Mouse (Mus musculus) hindlimb bud, embryonic 11.5 days (tissue): ENCODE data around the gene Napa.

Source experiments
- DNase-seq: peaks from one replicate; pipeline ENCODE4 v3.0.0-alpha.2; 2012; ENCODE audit warnings: low read depth, low spot score; ENCODE audit errors: extremely low spot score

Gene Napa

GRCm38 (mm10) chr7:16098021-16099017 is at the start of gene Napa:
Napa (plus strand) TSS chr7:16098458.
- DNase-seq, result peak; percentile 99

GRCm38 (mm10) chr7:16048675-16049575 is 49.3 kb upstream of the Napa start:
- DNase-seq, result no peak

GRCm38 (mm10) chr7:16049576-16049915 is 48.7 kb upstream of the Napa start:
- DNase-seq, result no peak

- no peak for DNase-seq
These were observed 47.7 kb upstream of the Napa start for GRCm38 (mm10) chr7:16050600-16050999.

DNA sequence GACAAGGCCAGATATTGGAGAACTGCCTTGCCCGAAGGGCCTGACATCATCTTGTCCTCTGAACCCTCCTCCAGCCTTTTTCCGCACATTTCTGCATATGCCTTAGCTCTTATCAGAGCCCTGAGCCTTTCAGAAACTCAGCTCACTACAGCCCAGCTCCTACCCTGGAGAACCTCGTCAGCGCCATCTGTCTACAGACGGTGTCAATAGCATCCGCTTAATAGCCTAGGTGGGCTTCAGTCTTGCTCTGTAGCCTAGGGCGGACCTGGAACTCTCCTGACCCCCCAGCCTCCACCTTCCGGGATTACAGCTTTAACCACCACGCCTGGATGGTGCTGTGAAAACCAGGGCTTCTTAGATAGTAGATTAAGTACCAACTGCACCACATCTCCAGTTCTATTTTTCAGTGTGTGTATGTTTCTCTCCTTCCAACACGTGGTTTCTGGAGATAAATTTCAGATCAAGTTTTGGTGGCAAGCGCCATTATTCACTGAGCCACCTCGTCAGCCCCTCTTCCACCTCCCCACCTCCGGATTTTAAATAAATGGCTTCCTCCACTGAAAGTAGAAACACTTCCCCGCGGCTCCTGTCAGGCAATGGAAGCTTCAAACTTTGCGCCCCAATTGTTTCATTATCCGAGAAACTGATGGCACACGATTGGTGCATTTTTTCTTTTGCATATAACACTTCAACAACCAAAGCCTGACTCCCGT is 46.2 kb upstream of the Napa start:
- DNase-seq, result no peak

DNA sequence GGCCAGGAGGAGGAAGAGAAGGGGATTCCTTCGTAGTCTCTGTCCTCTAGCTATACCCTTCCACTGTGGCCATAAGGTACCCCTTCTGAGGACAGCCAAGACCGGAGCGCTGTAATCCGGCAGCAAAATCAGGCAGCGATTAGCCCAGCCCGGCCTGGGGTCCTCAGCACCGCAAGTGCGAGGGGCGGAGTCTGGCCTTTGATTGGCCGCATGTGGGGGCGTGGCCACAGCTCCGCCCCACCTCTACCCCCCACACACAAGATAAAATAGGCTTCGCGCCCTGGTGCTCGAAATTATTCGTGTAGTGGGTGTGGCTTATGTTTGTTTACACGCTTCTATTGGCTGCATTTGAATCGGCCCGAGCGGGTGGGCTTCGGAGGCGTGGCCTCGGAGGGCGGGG is 45.6 kb upstream of the Napa start:
- peak; percentile 84 for DNase-seq

GRCm38 (mm10) chr7:16053105-16053504 is 45.2 kb upstream of the Napa start:
- no peak for DNase-seq

GRCm38 (mm10) chr7:16054966-16055365 is 43.3 kb upstream of the Napa start:
- DNase-seq, result no peak

DNA sequence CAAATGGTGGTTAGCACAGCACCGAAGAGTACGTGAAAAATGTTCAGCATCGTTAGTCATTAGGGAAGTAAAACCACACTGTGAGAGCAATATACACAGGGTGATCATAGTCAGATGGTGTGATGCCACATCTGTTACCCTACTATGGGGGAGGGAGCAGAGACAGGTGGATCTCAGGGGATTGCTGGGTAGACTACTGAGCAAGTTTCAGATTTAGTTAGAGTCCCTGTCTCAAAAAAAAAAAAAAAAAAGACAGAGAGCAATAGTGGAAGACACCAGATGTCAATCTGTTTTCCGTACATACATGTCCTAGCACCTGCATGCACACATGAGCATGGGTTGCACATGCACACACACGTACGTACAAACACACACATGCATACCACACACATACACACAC is 42.6 kb upstream of the Napa start:
- DNase-seq, result no peak

DNA sequence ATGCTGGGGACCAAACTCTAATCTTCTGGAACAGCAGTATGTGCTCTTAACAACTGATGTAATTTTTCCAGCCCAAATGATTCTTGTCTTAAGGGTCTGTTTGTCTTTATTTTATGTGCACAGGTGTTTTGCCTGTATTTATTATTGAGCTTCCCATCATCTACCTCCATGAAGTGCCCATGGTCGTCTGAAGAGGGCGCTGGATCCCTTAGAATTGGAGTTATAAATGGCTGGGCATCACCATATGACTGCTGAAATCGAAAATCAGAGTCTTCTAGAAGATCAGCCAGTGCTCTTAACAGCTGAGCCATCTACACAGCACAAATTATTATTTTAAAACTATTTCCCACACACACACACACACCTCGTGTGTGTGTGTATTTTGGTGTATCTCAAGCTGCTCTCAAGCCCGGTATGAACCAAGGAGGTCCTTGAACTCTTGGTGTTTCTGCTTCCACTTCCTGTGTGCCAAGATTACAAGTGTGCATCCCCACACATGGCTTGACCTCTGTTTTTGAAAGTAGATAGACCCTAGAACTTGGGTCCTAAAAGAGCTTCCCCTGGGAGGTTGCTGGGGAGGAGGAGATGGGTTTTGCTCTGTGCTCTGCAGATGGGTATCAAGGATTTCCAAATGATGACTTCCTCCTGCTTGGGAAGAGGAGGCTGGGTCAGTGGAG is 41.7 kb upstream of the Napa start:
- no peak for DNase-seq

DNA sequence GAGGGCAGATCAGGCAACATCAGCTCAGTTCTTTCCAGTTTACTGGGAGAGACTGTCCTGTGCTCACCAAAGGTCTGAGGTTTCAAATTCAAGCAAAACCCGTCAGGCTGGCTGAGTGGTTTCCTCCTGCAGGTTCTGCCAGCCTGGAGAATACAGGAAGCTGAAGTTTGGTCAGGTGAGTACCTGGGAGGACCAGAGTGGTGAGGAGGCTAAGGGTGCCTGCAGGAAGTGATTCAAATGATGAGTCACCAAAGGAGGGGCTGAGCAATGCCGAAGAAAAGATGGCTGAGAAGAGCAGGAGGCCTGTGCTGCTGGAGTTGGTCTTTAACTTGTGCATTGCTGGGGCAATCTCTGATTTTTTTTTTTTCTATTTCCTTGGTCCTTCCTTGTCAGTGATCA is 41.1 kb upstream of the Napa start:
- DNase-seq, result no peak

- no peak for DNase-seq
These were observed 36.8 kb upstream of the Napa start, which contains the start of gene Zfp541 for GRCm38 (mm10) chr7:16061219-16062098. Zfp541 (plus strand) TSS chr7:16061814.

DNA sequence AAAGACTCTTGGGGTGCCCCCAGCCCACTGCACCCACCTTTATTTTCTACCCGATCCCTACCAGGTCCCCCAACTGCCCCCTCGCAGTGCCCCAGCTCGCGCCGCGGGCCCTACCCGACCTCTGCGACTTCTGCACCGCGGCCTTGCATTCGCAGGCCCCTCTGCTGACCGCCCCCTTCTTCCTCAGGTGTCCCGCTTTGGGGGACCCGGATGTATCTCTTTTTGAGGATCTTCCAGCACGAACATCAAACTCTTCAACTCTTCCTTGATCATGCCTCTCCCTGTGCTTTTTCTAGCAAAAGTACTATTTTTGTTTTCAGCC is 36.2 kb upstream of the Napa start:
- DNase-seq, result no peak

DNA sequence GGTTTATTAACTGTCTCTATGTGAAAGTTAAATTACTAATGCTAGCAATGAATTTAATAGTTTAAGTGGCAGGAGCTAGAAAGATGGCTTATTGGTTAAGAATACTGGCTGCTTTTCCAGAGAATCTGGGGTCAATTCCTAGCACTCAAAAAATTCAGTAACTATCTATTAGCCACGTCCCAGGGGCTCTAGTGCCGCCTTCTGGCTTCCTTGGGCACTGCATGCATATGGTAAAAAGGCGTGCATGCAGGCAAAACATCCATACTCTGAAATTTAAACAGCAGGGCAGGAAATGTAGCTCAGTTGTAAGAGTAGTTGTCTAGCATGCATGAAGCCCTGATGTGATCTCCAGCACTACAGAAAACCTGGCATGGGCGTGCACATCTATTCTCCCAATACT is 34.8 kb upstream of the Napa start:
- DNase-seq, result no peak

DNA sequence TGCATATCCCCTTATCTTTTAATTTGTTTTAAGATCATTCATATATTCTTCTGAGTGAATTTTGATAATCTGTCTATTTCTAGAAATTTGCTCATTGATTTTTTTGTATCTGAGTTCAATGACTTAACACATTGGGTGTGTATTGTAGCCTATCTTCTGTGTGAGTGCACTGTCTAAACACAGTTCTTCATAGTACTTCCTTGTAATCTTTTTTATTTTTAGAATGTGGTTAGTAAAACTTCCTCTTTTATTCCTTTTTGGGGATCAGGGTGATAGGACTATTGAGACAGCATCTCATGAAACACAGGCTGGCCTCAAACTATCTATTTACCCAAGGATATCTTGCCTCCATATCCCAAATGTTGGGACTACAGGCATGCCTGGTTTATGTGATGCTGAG is 27.4 kb upstream of the Napa start:
- no peak for DNase-seq

GRCm38 (mm10) chr7:16071906-16072305 is 26.4 kb upstream of the Napa start:
- DNase-seq, result no peak

DNA sequence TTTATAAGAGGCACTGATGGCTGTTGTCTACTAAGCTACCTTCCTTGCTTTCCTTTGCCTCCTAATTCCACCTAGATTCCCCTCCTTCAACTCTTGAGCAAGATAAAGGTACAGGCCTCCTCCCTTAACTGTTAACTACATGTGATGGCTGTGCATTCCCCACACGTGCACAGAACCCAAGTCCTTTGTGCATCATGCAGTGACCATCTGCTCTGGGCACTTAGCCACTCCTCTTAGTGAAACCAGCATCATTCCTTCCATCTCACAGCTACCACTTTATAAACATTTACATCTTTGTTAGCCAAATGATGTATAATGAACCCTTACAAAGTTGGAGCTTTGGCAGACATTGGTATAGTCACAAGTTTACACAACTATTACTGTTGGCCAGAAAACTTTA is 18.3 kb upstream of the Napa start:
- no peak for DNase-seq

GRCm38 (mm10) chr7:16080581-16080980 is 17.7 kb upstream of the Napa start:
- DNase-seq, result no peak

GRCm38 (mm10) chr7:16083361-16083760 is 14.9 kb upstream of the Napa start:
- no peak for DNase-seq

- no peak for DNase-seq
These were observed 10.7 kb upstream of the Napa start for GRCm38 (mm10) chr7:16087587-16087986.
